Mouse (Mus musculus): ENCODE measurements around the gene Itsn1.

Itsn1 gene

DNA sequence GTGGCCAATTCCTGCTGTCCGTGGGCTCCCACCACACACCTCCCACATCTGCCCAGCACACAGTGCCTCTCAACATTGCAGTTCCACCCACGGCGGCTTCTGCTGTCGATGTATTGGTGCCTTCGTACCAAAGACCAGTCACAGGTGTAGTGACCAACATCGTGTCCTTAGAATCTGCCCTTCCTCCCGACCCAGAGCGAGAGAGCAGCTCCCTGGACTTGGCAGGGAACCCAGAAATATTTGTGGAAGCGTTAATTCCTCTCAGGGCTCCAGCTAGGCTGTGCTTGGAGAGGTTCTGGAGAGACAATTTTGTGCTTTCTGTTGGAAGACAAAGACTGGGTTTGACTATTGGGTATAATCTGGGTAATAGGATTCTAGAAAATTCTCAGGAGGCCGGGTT is 217.2 kb downstream of the Itsn1 start:
- no peak for DNase-seq (ENCODE audit: low spot score)

DNA sequence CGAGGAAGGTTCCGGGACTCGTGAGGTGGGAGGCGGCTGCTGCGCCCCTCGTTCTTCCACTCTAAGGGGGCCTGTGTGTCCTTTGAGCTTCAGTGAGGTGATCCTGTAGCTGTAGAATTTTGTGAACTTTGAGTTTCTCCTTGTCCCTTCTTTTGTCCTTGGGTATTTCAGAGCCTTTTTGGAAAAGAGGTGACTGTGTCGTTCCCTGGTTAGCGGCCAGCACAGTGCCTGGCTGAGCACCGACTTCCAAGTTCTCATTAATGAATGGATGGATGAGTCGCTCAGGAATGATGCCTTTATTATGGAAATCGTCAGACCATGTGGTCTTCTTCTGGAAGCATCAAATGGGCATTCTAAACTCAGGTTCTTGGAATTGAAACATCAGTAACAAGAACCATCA is 218.0 kb downstream of the Itsn1 start:
- no peak for DNase-seq (ENCODE audit: low spot score)

DNA sequence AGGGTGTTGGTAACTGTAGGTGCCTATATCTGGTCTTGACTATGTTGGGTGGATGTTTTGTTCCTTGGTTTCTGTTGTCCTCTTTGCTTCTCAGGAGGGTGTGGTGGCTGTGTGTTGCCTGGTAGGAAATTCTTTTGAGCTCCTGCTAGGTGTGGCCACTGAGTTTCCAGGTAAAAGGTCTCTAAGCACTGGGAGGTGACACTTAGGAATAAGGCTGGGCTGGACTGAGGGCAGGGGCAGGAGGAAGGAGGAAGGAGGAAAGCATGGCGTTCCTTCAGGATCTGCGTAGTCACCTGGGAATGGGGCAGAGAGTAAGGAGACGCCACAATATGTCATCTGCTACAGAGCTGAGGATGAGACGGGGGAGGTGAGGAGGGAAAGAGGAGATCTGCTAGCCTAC is 224.9 kb downstream of the Itsn1 start:
- DNase-seq (ENCODE audit: low spot score), result no peak

DNA sequence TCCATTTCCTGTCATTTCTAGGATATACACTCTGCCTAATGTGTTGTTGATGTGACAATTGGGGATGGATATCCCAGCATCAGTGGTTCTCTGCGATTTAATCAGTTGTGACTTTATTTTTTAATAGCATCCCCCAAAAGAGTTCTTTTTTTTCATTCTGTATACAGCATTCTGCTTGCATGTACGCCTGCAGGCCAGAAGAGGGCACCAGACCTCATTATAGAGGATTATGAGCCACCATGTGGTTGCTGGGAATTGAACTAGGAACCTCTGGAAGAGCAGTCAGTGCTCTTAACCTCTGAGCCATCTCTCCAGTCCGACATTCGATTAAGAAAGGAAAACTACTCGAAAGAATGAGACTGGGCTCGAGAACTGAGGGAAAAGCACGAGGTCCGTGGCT is 225.7 kb downstream of the Itsn1 start:
- no peak for DNase-seq (ENCODE audit: low spot score)

DNA sequence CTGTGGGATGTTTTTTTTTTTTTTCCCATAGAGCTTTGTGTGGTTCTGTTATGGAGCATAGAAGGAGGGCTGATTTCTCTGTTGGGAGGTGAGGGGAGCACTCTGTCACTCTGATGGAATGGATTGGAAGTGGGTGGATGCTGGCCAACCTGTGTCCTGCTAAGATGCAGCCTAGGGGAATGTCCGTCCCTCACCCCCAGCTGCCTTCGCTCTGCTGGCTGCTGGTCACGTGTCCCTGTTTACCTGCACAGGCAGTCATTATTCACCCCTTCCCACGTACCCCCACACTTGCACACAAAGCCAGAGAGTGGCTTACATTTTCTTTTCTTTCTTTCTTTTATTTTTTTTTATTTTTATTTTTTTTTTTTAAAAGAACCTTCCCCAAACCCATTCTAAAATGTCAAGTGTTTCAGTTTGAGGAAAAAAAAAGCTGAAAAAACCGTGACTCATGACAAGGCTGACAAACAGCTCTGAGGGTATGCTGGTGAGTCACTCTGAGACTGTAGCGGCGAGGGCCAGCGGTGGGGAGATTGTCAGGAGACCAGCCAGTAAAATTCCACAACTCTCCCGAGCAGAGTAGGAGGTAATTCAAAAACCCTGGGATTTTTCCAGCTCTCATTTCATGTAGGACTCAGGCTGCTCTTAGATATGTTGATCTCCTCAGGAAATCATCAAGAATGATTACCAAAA is 233.3 kb downstream of the Itsn1 start:
- DNase-seq (ENCODE audit: low spot score), result no peak

DNA sequence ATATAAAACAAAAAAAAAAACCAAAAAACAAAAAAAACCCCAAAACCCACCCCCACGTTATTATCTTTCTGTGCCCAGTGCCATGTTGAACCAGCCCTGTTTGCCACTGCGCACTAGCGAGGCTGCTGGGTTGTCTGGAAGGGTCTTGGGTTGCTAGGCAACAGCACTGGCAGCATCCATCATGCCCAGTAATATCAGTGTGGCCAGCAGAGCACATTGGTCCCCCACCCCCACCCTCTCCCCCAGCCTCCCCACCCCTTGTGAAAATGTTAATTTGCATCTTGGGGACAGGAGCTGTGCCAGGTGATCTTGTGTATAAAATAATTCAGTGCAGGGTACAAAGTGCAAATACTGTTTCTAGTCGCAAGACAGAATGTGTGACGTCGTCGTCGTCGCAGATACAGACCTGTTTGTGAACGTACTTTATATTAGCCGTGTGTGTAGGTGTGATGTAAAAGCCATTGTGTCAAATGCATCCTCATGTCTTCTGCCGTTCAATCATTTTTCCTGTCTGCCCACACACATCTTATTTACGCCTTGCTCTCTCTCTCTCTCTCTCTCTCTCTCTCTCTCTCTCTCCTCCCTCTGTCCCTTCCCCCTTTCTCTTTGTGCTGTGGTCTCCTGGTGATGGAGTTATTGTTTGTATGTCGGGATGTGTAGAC is 233.9 kb downstream of the Itsn1 start:
- no peak for DNase-seq (ENCODE audit: low spot score)

DNA sequence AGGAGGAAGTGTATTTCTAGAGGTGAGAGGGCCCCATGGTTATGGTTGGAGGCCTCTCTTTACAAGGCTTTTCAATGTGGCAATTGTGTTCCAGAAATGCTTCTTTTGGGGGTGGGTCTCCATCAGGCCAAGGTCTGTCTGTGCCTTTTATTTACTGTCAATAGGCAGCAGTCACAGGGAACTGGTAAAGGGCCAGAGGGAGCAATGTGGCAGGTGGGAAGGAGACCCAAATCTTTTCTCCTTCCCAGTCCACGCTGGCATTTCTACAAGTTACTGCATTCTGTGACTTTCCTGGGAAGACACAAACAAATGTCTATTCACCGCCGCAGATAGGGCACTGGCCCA is 234.4 kb downstream of the Itsn1 start:
- DNase-seq (ENCODE audit: low spot score), result no peak

GRCm38 (mm10) chr16:91964308-91965178 is 235.5 kb downstream of the Itsn1 start:
- DNase-seq (ENCODE audit: low spot score), result no peak

DNA sequence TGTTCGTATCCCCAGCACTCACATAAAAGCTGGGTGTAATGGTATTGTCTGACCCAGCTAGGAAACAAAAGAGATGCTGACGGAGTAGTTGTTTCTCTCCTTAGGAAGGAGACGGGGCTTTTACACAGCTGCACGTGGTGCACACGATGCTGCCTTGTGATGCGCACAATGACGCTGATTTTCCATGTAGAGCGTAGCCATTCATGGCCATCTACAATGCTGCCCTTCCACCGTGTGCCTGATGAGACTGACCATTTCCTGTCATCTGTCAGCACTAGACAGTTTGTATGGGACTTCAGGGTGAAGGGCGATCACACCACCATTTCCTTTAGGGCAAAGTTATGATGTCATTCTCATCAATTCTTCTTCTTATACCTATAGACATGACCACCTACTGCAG is 239.6 kb downstream of the Itsn1 start:
- DNase-seq (ENCODE audit: low spot score), result no peak

GRCm38 (mm10) chr16:91969516-91970031 is 240.5 kb downstream of the Itsn1 start:
- DNase-seq (ENCODE audit: low spot score), result no peak

Measured in urinary bladder, postnatal 25 days (tissue).